Mouse (Mus musculus) stomach, embryonic 16.5 days (tissue): ENCODE measurements around the gene E2f8. TPM values are rescaled to one million over a fixed set of nuclear protein-coding genes. Genes with fewer than 3 reads are reported as not detected.

Experiments used
- ATAC-seq: fragments of 200-750 bp; cut with Nextera tagmentation; 2 replicates; pipeline ENCODE4 v1.8.0; 2017; ENCODE audit warnings: moderate number of reproducible peaks, moderate TSS enrichment; ENCODE audit not compliant: insufficient read depth, low FRiP score
- H3K27ac ChIP-seq: fragments of 300-500 bp; sonication (generic); 2 replicates; pipeline ENCODE4 v1.5.1; 2014; ENCODE audit warnings: low read length
- H3K27me3 ChIP-seq: fragments of 300-500 bp; sonication (generic); 2 replicates; pipeline ENCODE4 v1.6.1; 2014; ENCODE audit warnings: low read length, control low read depth, mixed read lengths; ENCODE audit not compliant: control insufficient read depth, insufficient read depth
- H3K36me3 ChIP-seq: fragments of 300-500 bp; sonication (generic); 2 replicates; pipeline ENCODE4 v1.6.1; 2014; ENCODE audit warnings: low read length; ENCODE audit not compliant: control insufficient read depth, insufficient read depth
- H3K4me1 ChIP-seq: fragments of 300-500 bp; sonication (generic); 2 replicates; pipeline ENCODE4 v1.6.1; 2014; ENCODE audit warnings: low read length, control low read depth, mixed read lengths; ENCODE audit not compliant: control insufficient read depth, insufficient read depth
- H3K4me2 ChIP-seq: fragments of 300-500 bp; sonication (generic); 2 replicates; pipeline ENCODE4 v1.6.1; 2014; ENCODE audit warnings: low read depth, low read length, mixed read lengths
- H3K4me3 ChIP-seq: fragments of 300-500 bp; sonication (generic); replicated peaks from 2 replicates; pipeline ENCODE4 v1.5.1; 2014; ENCODE audit warnings: mild to moderate bottlenecking, low read length
- H3K9ac ChIP-seq: fragments of 300-500 bp; sonication (generic); 2 replicates; pipeline ENCODE4 v1.6.1; 2014; ENCODE audit warnings: low read length
- H3K9me3 ChIP-seq: fragments of 300-500 bp; sonication (generic); replicated peaks from 2 replicates; pipeline ENCODE4 v1.6.1; 2016; ENCODE audit warnings: low read length, control low read depth; ENCODE audit not compliant: control insufficient read depth
- WGBS: fragments of 180-500 bp; shearing (Covaris S2); extraction: QIAGEN DNeasy Blood & Tissue Kit; methylation state at CpG from one replicate; pipeline ENCODE4 v1.1.7; 2014; 5-methylcytosine and 5-hydroxymethylcytosine counted together
- polyA plus RNA-seq: library from polyadenylated mRNA; unstranded; fragments of >200 nt; fragmentation: Nextera tagmentation; extraction: Ambion mirVana; gene quantifications from 2 replicates; pipeline ENCODE4 v1.2.1, GENCODE M21; 2015

The E2f8 gene
- polyA plus RNA-seq, 1 experiment from 2014 or later: 19.9 TPM

DNA sequence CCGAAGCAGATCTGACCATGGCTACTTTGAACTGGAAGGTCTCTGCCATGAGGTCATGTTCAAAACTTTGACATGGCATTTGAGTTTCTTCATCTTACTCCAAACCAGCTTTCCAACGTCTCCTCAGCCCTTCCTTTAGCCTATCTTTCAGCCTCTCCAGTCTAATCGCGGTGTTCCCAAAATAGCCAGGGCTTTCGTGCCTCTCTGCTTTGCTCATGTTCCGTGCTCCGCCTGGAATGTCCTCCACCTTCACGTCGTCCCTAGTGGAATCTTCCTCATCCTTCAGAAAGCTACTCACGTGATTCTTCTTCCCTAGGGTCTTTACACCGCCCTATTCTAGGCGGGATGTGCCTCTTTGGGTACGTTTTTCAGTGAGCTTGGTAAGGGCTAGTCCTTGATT is 27.9 kb downstream of the E2f8 start:
- no peak overlapping the region for H3K4me2 ChIP-seq
- H3K4me3 ChIP-seq: no peak overlapping the region
- H3K9me3 ChIP-seq: no peaks in the 10 kb centered on the region
- no peaks in the 10 kb centered on the region for H3K36me3 ChIP-seq
- H3K27ac ChIP-seq: no peak overlapping the region
- ATAC-seq: no peak
- H3K9ac ChIP-seq: no peak overlapping the region
- no peaks in the 10 kb centered on the region for H3K27me3 ChIP-seq
- WGBS: 77% methylated on average over 13 of the region's 13 CpGs
- no peaks in the 10 kb centered on the region for H3K4me1 ChIP-seq

DNA sequence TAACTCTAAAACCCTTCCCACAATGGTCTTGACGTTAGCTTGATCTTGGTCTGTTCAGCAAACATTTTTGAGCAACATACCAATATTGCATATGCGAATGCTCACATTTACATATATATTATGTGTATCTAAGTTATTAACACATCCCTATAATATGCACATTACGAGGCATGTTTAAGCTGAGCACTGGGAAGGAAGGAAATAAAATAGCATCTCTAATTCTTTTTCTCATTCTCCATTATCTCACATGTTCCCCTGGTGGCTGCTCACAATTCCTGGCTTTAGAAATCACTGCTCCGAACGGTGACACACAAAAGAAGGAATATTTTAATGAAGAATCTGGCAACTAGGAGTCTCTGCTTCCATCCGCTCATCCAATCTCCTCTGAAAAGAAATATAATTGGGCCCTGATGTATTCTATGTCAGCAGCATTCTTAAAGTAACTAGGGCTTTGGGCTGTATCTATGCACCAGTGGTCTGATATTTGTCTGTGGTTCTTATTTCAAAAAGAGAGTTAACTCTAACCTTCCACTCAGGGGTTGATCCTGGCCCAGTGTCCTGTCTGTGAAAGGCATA is 29.8 kb downstream of the E2f8 start:
- no peaks in the 10 kb centered on the region for H3K36me3 ChIP-seq
- H3K9ac ChIP-seq: no peak overlapping the region
- no peak for ATAC-seq
- H3K4me3 ChIP-seq: no peak overlapping the region
- no peaks in the 10 kb centered on the region for H3K27me3 ChIP-seq
- no peak overlapping the region for H3K27ac ChIP-seq
- no peaks in the 10 kb centered on the region for H3K9me3 ChIP-seq
- 84% methylated on average over 6 of the region's 6 CpGs for WGBS
- no peaks in the 10 kb centered on the region for H3K4me1 ChIP-seq
- H3K4me2 ChIP-seq: no peak overlapping the region

DNA sequence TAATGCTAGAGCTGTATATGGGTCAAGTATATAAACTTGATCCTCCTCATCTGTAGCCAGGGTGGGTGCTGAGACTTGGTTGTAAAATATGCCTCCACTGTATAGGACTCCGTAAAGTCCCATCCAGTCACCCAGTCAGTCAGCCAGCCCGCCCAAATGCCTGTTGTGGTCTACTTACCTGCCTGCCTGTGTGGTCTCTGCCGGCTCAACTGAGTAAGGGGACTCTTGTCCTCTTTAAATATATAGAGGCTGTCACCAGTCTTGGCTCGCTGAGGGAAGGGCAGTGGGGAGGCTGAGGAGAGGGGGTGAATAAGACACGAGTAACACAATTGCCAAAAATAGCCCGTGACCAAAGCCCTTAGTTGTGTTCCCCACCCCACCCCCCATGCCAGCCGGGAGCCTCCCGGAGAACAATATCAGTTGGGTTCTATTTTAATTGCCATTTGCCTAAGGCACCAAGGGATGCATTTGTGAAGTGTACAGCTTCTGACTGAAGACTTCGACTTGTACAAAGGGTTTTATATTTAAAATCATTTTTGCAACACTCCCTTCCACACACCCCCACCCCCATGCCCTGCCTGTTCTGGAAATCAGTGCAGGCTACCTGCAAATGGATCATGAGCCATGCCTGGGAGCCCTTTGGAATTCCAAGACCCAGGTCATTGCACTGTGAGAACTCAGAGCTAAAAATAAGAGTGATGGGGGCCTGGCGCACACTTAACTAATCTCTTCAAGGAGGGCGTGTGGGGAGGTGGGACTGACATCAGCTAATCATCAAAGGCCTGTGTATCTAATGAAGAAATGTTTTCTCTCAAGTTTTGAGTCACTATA is 33.4 kb downstream of the E2f8 start, which contains the start of gene Csrp3:
Gene Csrp3, minus strand, starts transcription at position 214 of the 831 bp plus-strand sequence.
- no peaks in the 10 kb centered on the region for H3K36me3 ChIP-seq
- H3K9me3 ChIP-seq: no peaks in the 10 kb centered on the region
- no peak within 1 kb of the TSS for H3K27ac ChIP-seq
- H3K9ac ChIP-seq: no peak within 1 kb of the TSS
- no peaks in the 10 kb centered on the region for H3K4me1 ChIP-seq
- WGBS: 67% methylated on average over 11 of the region's 11 CpGs
- H3K4me2 ChIP-seq: no peak within 1 kb of the TSS
- no peak within 1 kb of the TSS for H3K4me3 ChIP-seq
- ATAC-seq: no peak
- H3K27me3 ChIP-seq: no peaks in the 10 kb centered on the region

DNA sequence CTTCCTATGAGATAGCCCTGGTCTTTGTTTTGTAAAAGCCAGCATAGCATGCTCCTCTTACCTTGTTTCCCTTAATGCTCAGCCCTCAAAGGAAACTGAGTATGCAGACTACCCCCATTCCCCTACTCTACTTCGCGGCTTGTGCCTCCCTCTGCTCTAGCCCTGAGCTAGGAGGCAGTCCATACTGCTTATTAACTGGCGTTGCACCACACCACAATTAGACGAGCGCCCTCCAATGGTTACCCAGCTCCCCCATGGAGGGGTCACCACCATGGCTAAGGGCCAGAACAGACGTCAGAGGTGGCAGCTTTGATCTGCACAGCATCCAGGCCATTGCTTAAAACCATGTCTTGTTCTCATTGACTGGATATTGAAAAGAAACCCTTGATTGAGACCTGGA is 34.6 kb downstream of the E2f8 start:
- no peak for ATAC-seq
- 70% methylated on average over 6 of the region's 6 CpGs for WGBS
- no peak overlapping the region for H3K9ac ChIP-seq

DNA sequence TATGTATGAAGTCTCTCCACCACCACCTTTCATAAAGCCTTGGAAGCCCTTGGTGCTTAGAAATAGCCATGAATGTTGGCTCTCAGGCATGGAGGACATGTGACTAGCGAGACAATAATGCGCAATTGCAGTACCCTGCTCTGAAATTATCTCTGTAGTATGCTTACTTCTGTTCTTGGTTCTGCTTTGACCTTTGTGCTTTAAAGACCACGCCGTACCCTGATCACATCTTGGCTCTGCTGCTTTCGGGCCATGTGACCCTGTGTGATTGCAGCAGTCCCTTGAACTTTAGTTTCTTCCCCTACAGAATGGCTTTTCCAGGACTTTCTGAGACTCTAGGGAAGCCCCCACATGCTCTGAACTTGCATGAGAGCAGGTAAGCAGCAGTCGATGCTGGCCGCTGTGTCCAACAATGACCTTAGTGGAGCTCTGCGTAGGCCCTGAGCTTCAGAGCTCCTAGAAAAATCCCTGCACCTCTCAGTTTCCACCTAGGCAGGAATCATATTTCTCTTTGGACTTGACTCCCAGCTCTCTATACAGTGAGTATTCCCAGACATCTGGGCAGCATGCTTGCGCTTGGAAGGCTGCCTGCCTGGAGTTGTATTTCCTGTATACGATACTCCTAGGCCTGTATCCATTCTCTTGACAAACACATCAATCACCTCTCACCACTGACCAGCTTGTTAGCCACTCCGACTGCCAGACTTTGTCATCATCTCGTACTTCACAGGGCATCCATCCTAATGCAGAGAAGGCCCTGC is 36.0 kb downstream of the E2f8 start:
- no peak overlapping the region for H3K4me3 ChIP-seq

More for the DNA sequence above, 34.6 kb downstream of the E2f8 start:
- H3K27ac ChIP-seq: no peak overlapping the region
- no peaks in the 10 kb centered on the region for H3K27me3 ChIP-seq
- H3K9me3 ChIP-seq: no peaks in the 10 kb centered on the region
- H3K4me1 ChIP-seq: no peaks in the 10 kb centered on the region
- no peak overlapping the region for H3K4me2 ChIP-seq
- no peaks in the 10 kb centered on the region for H3K36me3 ChIP-seq
- H3K4me3 ChIP-seq: no peak overlapping the region

DNA sequence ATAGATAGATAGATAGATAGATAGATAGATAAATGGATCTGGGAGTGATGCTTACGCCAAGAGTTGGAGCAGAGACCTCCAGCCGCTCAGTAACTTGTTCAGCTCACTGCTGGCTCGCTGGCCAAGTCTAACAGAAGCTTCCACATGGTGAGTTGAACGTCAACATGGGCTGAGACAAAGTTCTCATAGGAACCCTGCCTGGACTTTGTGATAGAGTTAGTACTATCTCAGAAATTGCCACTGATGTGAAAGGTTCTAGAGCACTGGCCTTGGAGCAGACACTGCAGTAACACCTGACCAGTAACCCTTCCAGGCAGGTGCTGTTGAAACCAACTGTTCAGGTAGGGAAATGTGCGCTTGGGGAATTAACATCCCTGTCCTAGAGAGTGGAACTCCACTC is 37.9 kb downstream of the E2f8 start:
- no peaks in the 10 kb centered on the region for H3K27me3 ChIP-seq
- ATAC-seq: no peak
- no peak overlapping the region for H3K4me3 ChIP-seq
- 88% methylated on average over 5 of the region's 5 CpGs for WGBS
- no peak overlapping the region for H3K9ac ChIP-seq
- H3K36me3 ChIP-seq: no peaks in the 10 kb centered on the region
- 0 out of 2 replicates have a peak, but pooled peaks cover 3% of the 10 kb centered on the region for H3K4me1 ChIP-seq
- H3K9me3 ChIP-seq: no peaks in the 10 kb centered on the region
- H3K4me2 ChIP-seq: no peak overlapping the region
- no peak overlapping the region for H3K27ac ChIP-seq

More for the DNA sequence above, 36.0 kb downstream of the E2f8 start:
- 63% methylated on average over 12 of the region's 12 CpGs for WGBS
- Histone ChIP-seq H3K9ac (no peak overlapping the region), H3K36me3 (no peaks in the 10 kb centered on the region), H3K27me3 (no peaks in the 10 kb centered on the region), H3K4me1 (0 out of 2 replicates have a peak, but pooled peaks cover under 1% of the 10 kb centered on the region), H3K27ac (no peak overlapping the region), H3K4me2 (no peak overlapping the region), H3K9me3 (no peaks in the 10 kb centered on the region)
- peak; percentile 62; the same call in 1 of the 2 replicates for ATAC-seq

DNA sequence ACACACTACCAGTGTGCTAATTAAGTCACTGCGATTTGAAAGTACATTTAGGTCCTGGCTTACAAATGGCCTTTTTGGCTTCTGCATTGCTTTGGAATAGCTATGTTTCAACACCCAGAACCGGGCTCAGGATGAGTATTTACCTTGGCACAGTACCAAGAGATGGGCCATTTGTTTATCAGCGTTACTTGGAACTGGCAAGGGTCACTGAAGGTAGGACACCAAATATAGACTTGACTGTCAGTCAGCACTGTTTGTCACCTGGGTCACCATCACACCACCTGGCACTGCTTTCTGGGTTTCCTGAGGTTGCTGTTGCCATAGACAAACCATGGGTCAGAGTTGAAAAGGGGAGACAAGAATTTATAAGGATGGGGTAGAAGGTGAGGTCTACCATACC is 39.0 kb downstream of the E2f8 start:
- ATAC-seq: no peak
- WGBS: 68% methylated on average over 3 of the region's 3 CpGs
- Histone ChIP-seq H3K4me3 (no peak overlapping the region), H3K27ac (no peak overlapping the region), H3K9me3 (no peaks in the 10 kb centered on the region), H3K27me3 (no peaks in the 10 kb centered on the region), H3K9ac (no peak overlapping the region), H3K36me3 (no peaks in the 10 kb centered on the region), H3K4me2 (no peak overlapping the region), H3K4me1 (0 out of 2 replicates have a peak, but pooled peaks cover 3% of the 10 kb centered on the region)

DNA sequence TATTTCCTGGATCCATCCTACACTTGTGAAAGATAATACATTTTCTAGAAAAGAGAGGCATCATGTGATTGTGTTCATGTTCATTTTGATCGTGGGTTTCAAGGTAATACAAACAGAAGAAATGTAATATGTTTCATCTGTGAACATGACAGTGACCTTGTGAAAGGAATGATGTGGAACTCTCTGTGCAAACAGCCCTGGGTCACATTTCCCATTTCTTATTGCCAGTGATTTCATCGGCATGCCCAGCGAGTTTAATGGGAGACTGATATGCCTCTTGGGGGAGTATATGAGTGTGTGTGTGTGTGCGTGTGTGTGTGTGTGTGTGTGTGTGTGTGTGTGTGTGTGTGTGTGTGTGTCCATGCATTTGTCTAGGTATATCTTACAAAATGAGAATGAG is 39.9 kb downstream of the E2f8 start:
- no peak overlapping the region for H3K4me3 ChIP-seq

DNA sequence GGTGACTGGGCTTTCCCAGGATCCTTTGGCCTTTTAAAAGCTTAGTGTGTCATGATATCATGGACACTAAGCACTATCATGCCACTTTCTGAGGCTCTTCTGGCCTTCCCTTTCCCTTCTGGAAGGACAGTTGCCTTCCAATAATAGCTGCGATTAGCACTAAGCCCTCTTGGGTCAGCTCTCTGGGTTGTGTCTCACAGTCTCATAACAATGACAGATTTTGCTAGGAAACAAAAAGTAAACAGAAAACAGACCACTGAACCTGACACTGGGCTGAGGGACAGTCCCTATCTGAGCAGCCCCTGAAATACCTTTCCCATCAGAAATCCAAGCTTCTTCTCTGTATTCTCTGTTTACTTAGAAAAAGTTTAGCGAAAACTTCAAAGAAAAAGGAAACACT is 40.9 kb downstream of the E2f8 start:
- no peak for ATAC-seq
- no peak overlapping the region for H3K4me3 ChIP-seq
- H3K9me3 ChIP-seq: no peaks in the 10 kb centered on the region
- no peaks in the 10 kb centered on the region for H3K36me3 ChIP-seq
- 0 out of 2 replicates have a peak, but pooled peaks cover 3% of the 10 kb centered on the region for H3K4me1 ChIP-seq
- H3K27ac ChIP-seq: no peak overlapping the region
- no peak overlapping the region for H3K9ac ChIP-seq
- WGBS: 57% methylated on average over 2 of the region's 2 CpGs
- no peak overlapping the region for H3K4me2 ChIP-seq
- no peaks in the 10 kb centered on the region for H3K27me3 ChIP-seq

More for the DNA sequence above, 39.9 kb downstream of the E2f8 start:
- Histone ChIP-seq H3K27me3 (no peaks in the 10 kb centered on the region), H3K27ac (no peak overlapping the region), H3K9me3 (no peaks in the 10 kb centered on the region), H3K36me3 (no peaks in the 10 kb centered on the region), H3K4me1 (0 out of 2 replicates have a peak, but pooled peaks cover 3% of the 10 kb centered on the region), H3K4me2 (no peak overlapping the region), H3K9ac (no peak overlapping the region)
- WGBS: 73% methylated on average over 4 of the region's 4 CpGs
- ATAC-seq: no peak
